Mouse (Mus musculus) kidney, embryonic 14.5 days (tissue): ENCODE measurements at regions not wholly inside any gene's neighbourhood (a gene's known extent, or its start where the extent isn't known, plus 50 kb on each side); places are given as distances from the start of the nearest gene placed in this dataset. TPM values are rescaled to one million over a fixed set of nuclear protein-coding genes. Genes with fewer than 3 reads are reported as not detected.

Source experiments
- ATAC-seq: fragments of 200-750 bp; cut with Nextera tagmentation; 2 replicates; pipeline ENCODE4 v1.8.0; 2017; ENCODE audit warnings: moderate number of reproducible peaks, mild to moderate bottlenecking, moderate TSS enrichment, moderate library complexity; ENCODE audit not compliant: low FRiP score, low TSS enrichment
- H3K27ac ChIP-seq: fragments of 300-500 bp; sonication (generic); 2 replicates; pipeline ENCODE4 v1.5.1; 2014; ENCODE audit warnings: low read depth, mild to moderate bottlenecking, low read length, moderate library complexity, mixed read lengths
- H3K27me3 ChIP-seq: fragments of 300-500 bp; sonication (generic); 2 replicates; pipeline ENCODE4 v1.6.1; 2014; ENCODE audit warnings: mild to moderate bottlenecking, low read length; ENCODE audit not compliant: control insufficient read depth, insufficient read depth
- H3K36me3 ChIP-seq: fragments of 300-500 bp; sonication (generic); 2 replicates; pipeline ENCODE4 v1.6.1; 2014; ENCODE audit warnings: low read length, mixed read lengths; ENCODE audit not compliant: control insufficient read depth, insufficient read depth
- H3K4me1 ChIP-seq: fragments of 300-500 bp; sonication (generic); 2 replicates; pipeline ENCODE4 v1.6.1; 2014; ENCODE audit warnings: low read length, mixed read lengths; ENCODE audit not compliant: control insufficient read depth, insufficient read depth
- H3K4me2 ChIP-seq: fragments of 300-500 bp; sonication (generic); replicated peaks from 2 replicates; pipeline ENCODE4 v1.6.1; 2014; ENCODE audit warnings: low read depth, mild to moderate bottlenecking, low read length
- H3K4me3 ChIP-seq: fragments of 300-500 bp; sonication (generic); 2 replicates; pipeline ENCODE4 v1.5.1; 2014; ENCODE audit warnings: mild to moderate bottlenecking, low read length
- H3K9ac ChIP-seq: fragments of 300-500 bp; sonication (generic); 2 replicates; pipeline ENCODE4 v1.6.1; 2014; ENCODE audit warnings: low read depth, mild to moderate bottlenecking, low read length, moderate library complexity
- H3K9me3 ChIP-seq: fragments of 300-500 bp; sonication (generic); 2 replicates; pipeline ENCODE4 v1.6.1; 2016; ENCODE audit warnings: low read length; ENCODE audit not compliant: control insufficient read depth
- WGBS: fragments of 180-500 bp; shearing (Covaris S2); extraction: QIAGEN DNeasy Blood & Tissue Kit; methylation state at CpG from one replicate; pipeline ENCODE4 v1.1.7; 2014; 5-methylcytosine and 5-hydroxymethylcytosine counted together
- microRNA counts: library from miRNA; unstranded; fragments of <30 nt; microRNA quantifications from one replicate; lab custom pipeline; 2017
- microRNA-seq: library from miRNA; unstranded; fragments of <30 nt; microRNA quantifications from one replicate; pipeline ENCODE4, GENCODE M21; 2016

GRCm38 (mm10) chr13:75652966-75653365 is 53.6 kb upstream of the Ell2 start:
- Histone ChIP-seq H3K4me3 (no peak overlapping the region), H3K4me1 (no peaks in the 10 kb centered on the region), H3K27ac (no peak overlapping the region), H3K9ac (no peak overlapping the region), H3K4me2 (no peak overlapping the region), H3K36me3 (no peaks in the 10 kb centered on the region), H3K27me3 (no peaks in the 10 kb centered on the region), H3K9me3 (no peaks in the 10 kb centered on the region)
- no peak for ATAC-seq
- 79% methylated on average over 2 of the region's 2 CpGs for WGBS

MicroRNA genes in the stretch of these regions (microRNA counts, 519-probe panel; counts per million panel counts)
- not detected for microRNA mmu-miR-682 (lab: Ali Mortazavi, UCI)

Small RNAs in the stretch of these regions (microRNA-seq; reads per million reads assigned to microRNA genes)
- gene Mir682: not detected
